Mouse (Mus musculus) myocyte (in vitro differentiated cells): ENCODE results near the gene Slc24a5. TPM values are rescaled to one million over a fixed set of nuclear protein-coding genes. Genes with fewer than 3 reads are reported as not detected.

Experiments used
- H3K27me3 ChIP-seq: one replicate; pipeline ENCODE4 v1.6.1; 2011; ENCODE audit not compliant: control insufficient read depth, insufficient read depth, insufficient read length
- H3K36me3 ChIP-seq: one replicate; pipeline ENCODE4 v1.6.1; 2011; ENCODE audit not compliant: control insufficient read depth, insufficient read depth
- H3K4me2 ChIP-seq: one replicate; pipeline ENCODE4 v1.6.1; 2011; ENCODE audit warnings: low read depth, control low read depth
- H3K4me3 ChIP-seq: one replicate; pipeline ENCODE4 v1.5.1; 2011; ENCODE audit warnings: mild to moderate bottlenecking, control low read depth, moderate library complexity
- H3K79me2 ChIP-seq: one replicate; pipeline ENCODE4 v1.6.1; 2011; ENCODE audit not compliant: control insufficient read depth, insufficient read depth
- H3ac ChIP-seq: one replicate; pipeline ENCODE4 v1.6.1; 2011; ENCODE audit not compliant: control insufficient read depth, insufficient read length
- CEBPB ChIP-seq: IDR thresholded peaks from 2 replicates; pipeline ENCODE4 v1.6.1; 2011; ENCODE audit warnings: mild to moderate bottlenecking, moderate library complexity; ENCODE audit not compliant: poor library complexity, insufficient read depth, severe bottlenecking
- E2F4 ChIP-seq: IDR thresholded peaks from one replicate; pipeline ENCODE4 v1.6.1; 2011; ENCODE audit warnings: mild to moderate bottlenecking, control low read depth, moderate library complexity; ENCODE audit not compliant: insufficient read depth
- MAX ChIP-seq: IDR thresholded peaks from one replicate; pipeline ENCODE4 v1.6.1; 2011; ENCODE audit warnings: low read depth, mild to moderate bottlenecking, control low read depth
- MYOD1 ChIP-seq, 3 experiments: IDR thresholded peaks; one replicate each; pipeline ENCODE4 v1.6.1; 2011; ENCODE audit warnings: control low read depth in 2 of 3, low read depth in 2 of 3, mild to moderate bottlenecking in 2 of 3, moderate library complexity in 1 of 3; ENCODE audit not compliant: insufficient read length in 2 of 3, control insufficient read depth in 1 of 3
- MYOG ChIP-seq, 3 experiments: IDR thresholded peaks; one replicate each; pipeline ENCODE4 v1.6.1; 2011; ENCODE audit warnings: control low read depth in 2 of 3, low read depth in 2 of 3, mild to moderate bottlenecking in 2 of 3; ENCODE audit not compliant: insufficient read length in 2 of 3, control insufficient read depth in 1 of 3, insufficient read depth in 1 of 3
- POLR2A ChIP-seq: IDR thresholded peaks from one replicate; pipeline ENCODE4 v1.6.1; 2011; ENCODE audit warnings: low read depth, mild to moderate bottlenecking, control low read depth, moderate library complexity; ENCODE audit not compliant: insufficient read length
- POLR2AphosphoS2 ChIP-seq: IDR thresholded peaks from one replicate; pipeline ENCODE4 v1.6.1; 2011; ENCODE audit warnings: low read depth, control low read depth; ENCODE audit not compliant: insufficient read length
- REST ChIP-seq: IDR thresholded peaks from one replicate; pipeline ENCODE4 v1.6.1; 2011; ENCODE audit warnings: mild to moderate bottlenecking, control low read depth, moderate library complexity; ENCODE audit not compliant: insufficient read depth, insufficient read length
- SRF ChIP-seq: IDR thresholded peaks from one replicate; pipeline ENCODE4 v1.6.1; 2011; ENCODE audit warnings: low read depth; ENCODE audit not compliant: control insufficient read depth, insufficient read length
- TCF12 ChIP-seq: IDR thresholded peaks from one replicate; pipeline ENCODE4 v1.6.1; 2011; ENCODE audit warnings: mild to moderate bottlenecking, control low read depth; ENCODE audit not compliant: poor library complexity, insufficient read depth, severe bottlenecking
- TCF3 ChIP-seq: IDR thresholded peaks from one replicate; pipeline ENCODE4 v1.6.1; 2011; ENCODE audit warnings: low read depth, control low read depth; ENCODE audit not compliant: insufficient read length
- USF1 ChIP-seq: IDR thresholded peaks from one replicate; pipeline ENCODE4 v1.6.1; 2011; ENCODE audit warnings: low read depth, mild to moderate bottlenecking, control low read depth, moderate library complexity
- polyA plus RNA-seq: library from polyadenylated mRNA; unstranded; fragments of >200 nt; fragmentation: generic; extraction: Trizol; gene quantifications from one replicate; pipeline ENCODE4 v1.2.1, GENCODE M21; 2012; ENCODE audit warnings: missing spikeins

Slc24a5 gene
- polyA plus RNA-seq, 1 experiment = 0.12 TPM

DNA sequence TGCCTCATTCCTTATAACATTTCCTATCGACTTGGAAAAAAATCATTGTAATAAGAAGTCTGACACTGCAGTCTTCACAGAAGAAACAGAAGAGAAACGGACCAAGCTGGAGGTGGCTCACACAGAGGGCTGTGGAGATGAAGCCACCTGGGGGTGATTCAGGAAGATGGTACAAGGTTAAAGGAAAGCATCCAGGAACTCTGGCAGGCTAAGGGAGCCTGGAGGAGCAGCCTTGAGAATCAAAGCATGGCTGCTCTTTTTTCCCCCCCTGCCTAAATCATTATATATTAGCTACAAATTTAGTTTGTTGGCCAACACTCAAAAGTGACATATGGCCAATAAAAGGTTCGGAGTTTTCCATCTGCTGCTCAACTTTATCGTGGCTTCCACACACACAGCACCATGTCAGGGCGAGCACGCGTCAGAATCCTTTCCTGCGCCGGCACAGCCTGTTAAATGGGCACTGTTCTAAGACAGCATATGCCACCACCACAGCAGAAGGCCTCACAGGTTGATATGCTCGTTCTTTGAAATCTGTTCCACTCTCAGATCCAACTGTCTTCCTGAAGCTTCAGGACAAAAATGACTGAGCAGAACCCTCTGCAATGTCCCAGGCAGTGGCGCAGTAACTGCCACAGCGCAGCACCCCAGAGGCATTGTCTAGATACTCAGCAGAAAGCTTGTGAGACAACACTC is 36.2 kb upstream of the Slc24a5 start:
- Histone ChIP-seq H3K79me2 (no peaks in the 10 kb centered on the region), H3K27me3 (no peaks in the 10 kb centered on the region), H3ac (no peak overlapping the region), H3K4me3 (no peak overlapping the region), H3K4me2 (no peak overlapping the region), H3K36me3 (no peaks in the 10 kb centered on the region)
- TF ChIP-seq TCF12 = no peak
- TF ChIP-seq E2F4 = no peak
- TF ChIP-seq POLR2AphosphoS2 = no peak
- no peak for TF ChIP-seq SRF
- TF ChIP-seq MAX = no peak

DNA sequence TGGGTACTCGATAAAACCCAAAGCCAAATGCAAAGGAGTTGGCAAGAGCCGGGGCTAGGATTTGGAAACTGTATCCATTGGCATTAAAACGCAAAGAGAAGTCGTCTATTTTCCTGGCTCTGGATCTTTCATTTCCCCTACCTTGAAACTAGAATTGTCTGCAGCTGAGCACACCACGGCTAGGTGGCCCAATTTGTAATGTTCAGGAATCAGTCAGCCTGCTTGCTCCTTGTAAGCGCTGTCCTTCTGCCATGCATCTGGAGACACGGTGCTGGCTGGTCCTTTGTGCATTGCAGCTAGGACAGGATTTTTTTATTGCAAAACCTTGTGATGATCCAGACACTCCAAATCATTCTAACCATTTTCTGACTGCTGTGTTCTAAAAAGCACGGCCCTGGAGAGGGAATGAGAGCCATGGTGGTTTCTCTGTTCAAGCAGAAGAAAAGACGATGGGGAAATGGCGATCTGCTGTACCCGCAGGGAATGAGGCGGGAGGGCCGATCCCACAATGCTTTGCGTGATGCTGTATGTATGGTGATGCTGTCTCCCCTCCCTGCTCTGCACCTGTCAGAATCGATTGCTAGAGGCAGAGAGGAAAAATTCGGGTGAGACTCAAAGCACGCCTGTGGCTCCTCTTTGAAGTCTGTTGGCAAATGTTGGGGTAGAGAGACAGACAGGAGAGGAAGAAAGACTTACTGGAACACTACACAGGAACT is 35.5 kb upstream of the Slc24a5 start:
- Histone ChIP-seq H3K27me3 (no peaks in the 10 kb centered on the region), H3K79me2 (no peaks in the 10 kb centered on the region), H3K4me3 (no peak overlapping the region), H3K36me3 (no peaks in the 10 kb centered on the region), H3ac (no peak overlapping the region), H3K4me2 (no peak overlapping the region)
- no peak for TF ChIP-seq MYOD1 (IDR thresholded peaks at IDR 0.05; ENCODE audit: control insufficient read depth in 1 of 3, insufficient read length in 2 of 3, low read depth in 2 of 3)
- TF ChIP-seq POLR2A = no peak
- no peak for TF ChIP-seq POLR2AphosphoS2
- no peak for TF ChIP-seq TCF3
- no peak for TF ChIP-seq USF1
- TF ChIP-seq MYOG (IDR thresholded peaks at IDR 0.05; ENCODE audit: control insufficient read depth in 1 of 3, insufficient read depth in 1 of 3, insufficient read length in 2 of 3, low read depth in 2 of 3) = no peak
- no peak for TF ChIP-seq SRF
- no peak for TF ChIP-seq REST
- TF ChIP-seq CEBPB = no peak
- no peak for TF ChIP-seq E2F4
- no peak for TF ChIP-seq TCF12
- TF ChIP-seq MAX = no peak

DNA sequence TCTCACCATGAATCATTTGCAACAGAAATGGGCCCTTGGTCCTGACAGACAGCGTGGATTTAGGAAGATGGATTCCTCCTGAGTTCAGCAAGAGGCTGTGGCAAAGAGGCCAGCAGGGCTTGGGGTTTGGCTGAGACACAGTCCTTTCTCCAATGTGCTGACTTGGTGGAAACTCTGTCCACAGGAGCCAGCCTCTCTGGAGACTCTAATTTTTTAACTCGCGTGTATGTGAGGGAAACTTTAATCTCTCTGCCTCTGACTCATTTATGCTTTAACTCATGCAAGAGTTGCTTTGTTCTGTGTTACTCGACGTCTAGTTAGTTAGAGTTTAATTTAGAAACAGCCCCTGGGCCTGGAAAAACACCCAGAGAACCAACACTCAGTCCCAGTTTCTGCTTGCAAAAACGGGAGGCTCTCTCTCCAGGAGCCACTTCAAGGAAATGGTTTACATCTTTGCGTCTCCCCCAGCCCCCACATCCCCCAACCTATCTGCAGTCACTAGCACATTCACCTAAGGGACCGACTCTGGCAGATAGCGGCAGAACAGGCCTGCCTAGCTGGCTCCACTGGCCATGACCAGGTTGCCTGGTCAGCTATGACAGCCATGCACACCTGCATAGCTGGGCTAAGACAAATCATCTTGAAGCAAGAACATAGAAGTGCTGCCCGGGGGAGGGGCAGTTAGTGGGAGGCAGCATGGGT is 34.7 kb upstream of the Slc24a5 start:
- no peaks in the 10 kb centered on the region for H3K79me2 ChIP-seq
- no peak overlapping the region for H3K4me3 ChIP-seq
- H3K36me3 ChIP-seq = no peaks in the 10 kb centered on the region
- H3K27me3 ChIP-seq = no peaks in the 10 kb centered on the region
- no peak overlapping the region for H3ac ChIP-seq
- TF ChIP-seq MYOD1 (IDR thresholded peaks at IDR 0.05; ENCODE audit: control insufficient read depth in 1 of 3, insufficient read length in 2 of 3, low read depth in 2 of 3) = no peak
- TF ChIP-seq TCF12 = no peak
- TF ChIP-seq SRF = no peak
- TF ChIP-seq TCF3 = no peak
- TF ChIP-seq CEBPB = no peak
- no peak for TF ChIP-seq MAX
- TF ChIP-seq REST = no peak
- TF ChIP-seq USF1 = no peak
- no peak for TF ChIP-seq POLR2AphosphoS2
- TF ChIP-seq MYOG (IDR thresholded peaks at IDR 0.05; ENCODE audit: control insufficient read depth in 1 of 3, insufficient read depth in 1 of 3, insufficient read length in 2 of 3, low read depth in 2 of 3) = no peak
- no peak for TF ChIP-seq E2F4
- no peak for TF ChIP-seq POLR2A
- H3K4me2 ChIP-seq = no peak overlapping the region

DNA sequence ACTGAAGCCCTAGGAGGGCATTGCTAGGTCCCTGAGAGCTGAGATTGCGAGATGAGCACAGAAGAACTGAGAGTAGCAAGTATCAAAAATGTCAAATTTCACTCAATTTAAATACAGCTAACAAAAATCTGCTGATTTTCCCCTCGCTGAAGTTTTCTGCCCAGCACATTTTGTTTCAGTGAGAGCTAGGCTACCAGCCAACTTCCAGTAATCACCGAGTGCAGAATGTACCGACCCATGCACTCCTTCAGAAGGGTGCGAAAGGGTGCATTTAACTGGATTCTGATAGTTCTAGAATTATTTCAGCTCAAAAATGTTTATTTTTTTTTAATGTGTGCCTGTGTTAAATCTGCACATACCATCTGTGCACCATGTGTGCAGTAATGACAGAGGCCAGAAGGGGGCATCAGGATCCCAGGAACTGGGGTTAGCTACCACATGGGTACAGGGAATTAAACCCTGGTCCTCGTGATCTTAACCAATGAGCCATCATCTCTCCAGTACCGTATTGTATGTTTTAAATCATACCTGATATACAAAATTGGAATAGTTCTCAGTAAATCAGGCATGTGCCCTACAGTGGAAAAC is 12.5 kb upstream of the Slc24a5 start:
- TF ChIP-seq TCF3 (no peak), MYOG (IDR thresholded peaks at IDR 0.05; ENCODE audit: control insufficient read depth in 1 of 3, insufficient read depth in 1 of 3, insufficient read length in 2 of 3, low read depth in 2 of 3) (no peak), TCF12 (no peak), CEBPB (no peak), REST (no peak), USF1 (no peak), MAX (no peak), POLR2A (no peak), E2F4 (no peak)
- no peak overlapping the region for H3ac ChIP-seq
- no peaks in the 10 kb centered on the region for H3K79me2 ChIP-seq
- H3K36me3 ChIP-seq = no peaks in the 10 kb centered on the region
- H3K4me2 ChIP-seq = no peak overlapping the region
- no peak overlapping the region for H3K4me3 ChIP-seq
- no peaks in the 10 kb centered on the region for H3K27me3 ChIP-seq
